Mouse (Mus musculus): ENCODE data around the gene Elf1. TPM values are rescaled to one million over a fixed set of nuclear protein-coding genes. Genes with fewer than 3 reads are reported as not detected.

Gene Elf1
- polyA plus RNA-seq, 1 experiment from 2014 or later: 21.0 TPM

- DNase-seq (ENCODE audit: low spot score) (peak; percentile 49), ATAC-seq (no peak)
- Histone ChIP-seq H3K27me3 (replicated peaks; ENCODE audit: insufficient read depth, low read length) (no peaks in the 10 kb centered on the region), H3K9me3 (ENCODE audit: low read length) (no peaks in the 10 kb centered on the region), H3K36me3 (ENCODE audit: insufficient read depth, low read length) (peaks cover 6% of the 10 kb centered on the region; the same call in 1 of the 2 replicates), H3K4me2 (replicated peaks; ENCODE audit: low read depth, low read length) (no peak overlapping the region), H3K4me3 (ENCODE audit: low read depth, low read length) (no peak overlapping the region), H3K9ac (replicated peaks; ENCODE audit: low read depth) (no peak overlapping the region), H3K27ac (ENCODE audit: low read length) (peak overlapping the region; percentile 35; the same call in 1 of the 2 replicates), H3K4me1 (ENCODE audit: insufficient read depth, low read depth, low read length) (peaks cover 13% of the 10 kb centered on the region; the same call in 1 of the 2 replicates)
- no peak for TF ChIP-seq EP300 (IDR thresholded peaks at IDR 0.05)
- no peak for TF ChIP-seq CTCF (IDR thresholded peaks at IDR 0.05)
- WGBS: 20% methylated on average over 1 of the region's 1 CpGs
Observed at GRCm38 (mm10) chr14:79557796-79558195, 76.8 kb downstream of the Elf1 start.

- ATAC-seq: peak; percentile 82
- WGBS: 7% methylated on average over 5 of the region's 5 CpGs
Observed at GRCm38 (mm10) chr14:79562745-79563144, 81.8 kb downstream of the Elf1 start.

DNA sequence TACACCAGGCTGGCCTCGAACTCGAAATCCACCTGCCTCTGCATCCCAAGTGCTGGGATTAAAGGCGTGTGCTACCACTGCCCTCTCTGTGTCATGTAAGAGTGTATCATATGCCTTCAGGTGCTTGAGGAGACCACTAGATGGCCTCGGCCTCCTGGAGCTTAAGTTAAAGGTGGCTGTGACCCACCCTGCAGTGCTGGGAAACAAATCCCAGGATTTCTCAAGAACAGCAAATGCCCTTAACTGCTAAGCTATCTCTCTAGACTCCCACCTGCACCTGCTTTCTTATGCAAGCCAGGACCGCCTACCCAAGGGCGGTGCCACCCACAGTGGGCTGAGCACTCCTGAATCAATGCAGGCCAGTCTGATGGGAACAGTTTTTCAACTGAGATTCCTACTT is 83.8 kb downstream of the Elf1 start:
- Histone ChIP-seq H3K36me3 (ENCODE audit: insufficient read depth, low read length) (peaks cover 29% of the 10 kb centered on the region; the same call in 1 of the 2 replicates), H3K27me3 (replicated peaks; ENCODE audit: insufficient read depth, low read length) (no peaks in the 10 kb centered on the region), H3K9me3 (ENCODE audit: low read length) (no peaks in the 10 kb centered on the region), H3K9ac (replicated peaks; ENCODE audit: low read depth) (no peak overlapping the region), H3K27ac (ENCODE audit: low read length) (no peak overlapping the region), H3K4me3 (ENCODE audit: low read depth, low read length) (no peak overlapping the region), H3K4me1 (ENCODE audit: insufficient read depth, low read depth, low read length) (no peaks in the 10 kb centered on the region), H3K4me2 (replicated peaks; ENCODE audit: low read depth, low read length) (no peak overlapping the region)
- peak; percentile 47 for TF ChIP-seq CTCF (IDR thresholded peaks at IDR 0.05)
- TF ChIP-seq EP300 (IDR thresholded peaks at IDR 0.05): no peak
- DNase-seq (ENCODE audit: low spot score) (peak; percentile 36), ATAC-seq (no peak)
- 78% methylated on average over 6 of the region's 6 CpGs for WGBS

More at GRCm38 (mm10) chr14:79562745-79563144, 81.8 kb downstream of the Elf1 start:
- no peaks in the 10 kb centered on the region for H3K27me3 ChIP-seq (replicated peaks; ENCODE audit: insufficient read depth, low read length)
- H3K36me3 ChIP-seq (ENCODE audit: insufficient read depth, low read length): peaks cover 14% of the 10 kb centered on the region; the same call in 1 of the 2 replicates
- peak overlapping the region; percentile 22; the same call in 1 of the 2 replicates for H3K27ac ChIP-seq (ENCODE audit: low read length)
- H3K4me1 ChIP-seq (ENCODE audit: insufficient read depth, low read depth, low read length): peaks cover 5% of the 10 kb centered on the region; the same call in 1 of the 2 replicates
- no peaks in the 10 kb centered on the region for H3K9me3 ChIP-seq (ENCODE audit: low read length)
- H3K9ac ChIP-seq (replicated peaks; ENCODE audit: low read depth): no peak overlapping the region
- DNase-seq (ENCODE audit: low spot score): peak; percentile 89
- no peak overlapping the region for H3K4me2 ChIP-seq (replicated peaks; ENCODE audit: low read depth, low read length)
- peak; percentile 96 for TF ChIP-seq CTCF (IDR thresholded peaks at IDR 0.05)
- TF ChIP-seq EP300 (IDR thresholded peaks at IDR 0.05): no peak
- H3K4me3 ChIP-seq (ENCODE audit: low read depth, low read length): no peak overlapping the region

- Histone ChIP-seq H3K4me1 (ENCODE audit: insufficient read depth, low read depth, low read length) (no peaks in the 10 kb centered on the region), H3K9me3 (ENCODE audit: low read length) (no peaks in the 10 kb centered on the region), H3K36me3 (ENCODE audit: insufficient read depth, low read length) (peaks cover 39% of the 10 kb centered on the region), H3K27ac (ENCODE audit: low read length) (no peak overlapping the region), H3K27me3 (replicated peaks; ENCODE audit: insufficient read depth, low read length) (no peaks in the 10 kb centered on the region), H3K4me3 (ENCODE audit: low read depth, low read length) (no peak overlapping the region), H3K9ac (replicated peaks; ENCODE audit: low read depth) (no peak overlapping the region), H3K4me2 (replicated peaks; ENCODE audit: low read depth, low read length) (no peak overlapping the region)
- 88% methylated on average over 13 of the region's 13 CpGs for WGBS
- TF ChIP-seq CTCF (IDR thresholded peaks at IDR 0.05): no peak
- no peak for TF ChIP-seq EP300 (IDR thresholded peaks at IDR 0.05)
- ATAC-seq (no peak), DNase-seq (ENCODE audit: low spot score) (no peak)
Observed at GRCm38 (mm10) chr14:79573482-79574191, 92.6 kb downstream of the Elf1 start.

DNA sequence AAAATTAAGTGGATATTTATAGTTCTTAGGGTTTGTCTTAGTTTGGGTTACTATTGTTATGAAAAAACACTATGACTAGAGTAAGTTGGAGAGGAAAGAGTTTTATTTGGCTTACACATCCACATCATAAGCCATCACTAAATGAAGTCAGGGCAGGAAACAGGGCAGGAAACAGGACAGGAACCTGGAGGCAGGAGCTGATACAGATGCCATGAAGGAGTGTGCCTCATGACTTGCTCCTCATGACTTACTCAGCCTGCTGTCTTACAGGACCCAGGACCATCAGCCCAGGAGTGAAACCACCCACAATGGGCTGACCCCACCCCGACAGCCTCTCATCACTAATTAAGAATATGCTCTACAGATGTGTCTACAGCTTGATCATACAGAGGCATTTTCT is 93.4 kb downstream of the Elf1 start:
- WGBS: 100% methylated on average over 1 of the region's 1 CpGs
- no peaks in the 10 kb centered on the region for H3K27me3 ChIP-seq (replicated peaks; ENCODE audit: insufficient read depth, low read length)
- TF ChIP-seq EP300 (IDR thresholded peaks at IDR 0.05): no peak
- H3K4me2 ChIP-seq (replicated peaks; ENCODE audit: low read depth, low read length): no peak overlapping the region
- no peak for ATAC-seq
- H3K4me1 ChIP-seq (ENCODE audit: insufficient read depth, low read depth, low read length): no peaks in the 10 kb centered on the region
- peaks cover 33% of the 10 kb centered on the region for H3K36me3 ChIP-seq (ENCODE audit: insufficient read depth, low read length)
- no peaks in the 10 kb centered on the region for H3K9me3 ChIP-seq (ENCODE audit: low read length)
- no peak for DNase-seq (ENCODE audit: low spot score)
- H3K27ac ChIP-seq (ENCODE audit: low read length): no peak overlapping the region
- H3K9ac ChIP-seq (replicated peaks; ENCODE audit: low read depth): no peak overlapping the region
- no peak overlapping the region for H3K4me3 ChIP-seq (ENCODE audit: low read depth, low read length)

DNA sequence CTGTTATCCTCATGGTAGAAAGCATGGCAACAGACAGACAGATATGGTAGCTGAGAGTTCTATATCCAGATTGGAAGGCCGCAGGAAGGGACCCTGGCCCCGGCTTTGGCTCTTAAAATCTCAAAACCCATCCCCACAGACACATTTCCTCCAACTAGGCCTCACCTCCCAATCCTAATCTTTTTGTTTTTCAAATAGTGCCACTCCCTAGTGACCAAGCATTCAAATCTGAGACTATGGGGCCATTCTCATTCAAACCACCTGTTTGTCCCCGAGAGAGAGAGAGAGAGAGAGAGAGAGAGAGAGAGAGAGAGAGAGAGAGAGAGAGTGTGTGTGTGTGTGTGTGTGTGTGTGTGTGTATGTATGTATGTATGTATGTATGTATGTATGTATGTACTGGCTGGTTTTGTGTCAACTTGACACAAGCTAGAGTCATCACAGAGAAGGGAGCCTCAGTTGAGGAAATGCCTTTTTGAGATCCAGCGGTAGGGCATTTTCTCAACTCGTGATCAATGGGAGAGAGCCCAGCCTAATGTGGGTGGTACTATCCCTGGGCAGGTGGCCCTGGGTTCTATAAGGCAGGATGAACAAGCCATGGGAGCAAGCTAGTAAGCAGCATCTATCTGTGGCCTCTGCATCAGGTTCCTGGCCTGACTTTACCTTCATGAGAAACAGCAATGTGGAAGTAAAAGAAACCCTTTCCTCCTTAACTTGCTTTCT is 102.7 kb downstream of the Elf1 start:
- TF ChIP-seq CTCF (IDR thresholded peaks at IDR 0.05) (no peak), EP300 (IDR thresholded peaks at IDR 0.05) (no peak)

More for the DNA sequence above, 102.7 kb downstream of the Elf1 start:
- H3K27ac ChIP-seq (ENCODE audit: low read length): no peak overlapping the region
- H3K4me3 ChIP-seq (ENCODE audit: low read depth, low read length): no peak overlapping the region
- H3K4me2 ChIP-seq (replicated peaks; ENCODE audit: low read depth, low read length): no peak overlapping the region
- H3K9ac ChIP-seq (replicated peaks; ENCODE audit: low read depth): no peak overlapping the region
- H3K9me3 ChIP-seq (ENCODE audit: low read length): no peaks in the 10 kb centered on the region
- H3K27me3 ChIP-seq (replicated peaks; ENCODE audit: insufficient read depth, low read length): no peaks in the 10 kb centered on the region
- ATAC-seq (no peak), DNase-seq (ENCODE audit: low spot score) (no peak)
- H3K4me1 ChIP-seq (ENCODE audit: insufficient read depth, low read depth, low read length): peaks cover 4% of the 10 kb centered on the region; the same call in 1 of the 2 replicates
- H3K36me3 ChIP-seq (ENCODE audit: insufficient read depth, low read length): 0 out of 2 replicates have a peak, but pooled peaks cover 7% of the 10 kb centered on the region
- 83% methylated on average over 5 of the region's 5 CpGs for WGBS

All from lung, postnatal 0 days (tissue).